Mouse (Mus musculus) heart, postnatal 10 days (tissue): ENCODE results near the gene Irf1. TPM values are rescaled to one million over a fixed set of nuclear protein-coding genes. Genes with fewer than 3 reads are reported as not detected.

ENCODE experiments used
- DNase-seq, 2 experiments: peaks; one replicate each; pipeline ENCODE4 v3.0.0; 2021
- intact Hi-C: fragments of 180-260 bp; cut with DNase I; formaldehyde crosslinking; loops from one replicate; pipeline ENCODE4 v1.15.1; 2025
- total RNA-seq, 2 experiments: library from RNA; stranded (reverse); gene quantifications; 2 replicates each; pipeline ENCODE4 v1.2.3; 2021

The Irf1 gene
- 10 to 100 TPM; 15.3 to 18.4 TPM for total RNA-seq

- DNase-seq: peak; percentile 94 to 95
- intact Hi-C loops: no loop called here
Measured at GRCm38 (mm10) chr11:53769760-53770124, at the start of gene Irf1. TSS of gene Irf1 (plus strand) at chr11:53770014.

GRCm38 (mm10) chr11:53720715-53721114, 49.1 kb upstream of the Irf1 start, which contains the start of gene Il5:
TSS of gene Il5 (plus strand) at chr11:53720794.
- DNase-seq: no peak
- intact Hi-C loops: no loop called here

GRCm38 (mm10) chr11:53731457-53731856, 38.4 kb upstream of the Irf1 start:
- intact Hi-C loops: no loop called here
- DNase-seq: no peak

- no peak for DNase-seq
- intact Hi-C loops: no loop called here
Measured at GRCm38 (mm10) chr11:53732244-53732643, 37.6 kb upstream of the Irf1 start.

- no peak for DNase-seq
- intact Hi-C loops: no loop called here
Measured at GRCm38 (mm10) chr11:53733824-53734223, 36.0 kb upstream of the Irf1 start.

- intact Hi-C loops: no loop called here
- DNase-seq: no peak
Measured at GRCm38 (mm10) chr11:53734431-53734830, 35.4 kb upstream of the Irf1 start.

DNA sequence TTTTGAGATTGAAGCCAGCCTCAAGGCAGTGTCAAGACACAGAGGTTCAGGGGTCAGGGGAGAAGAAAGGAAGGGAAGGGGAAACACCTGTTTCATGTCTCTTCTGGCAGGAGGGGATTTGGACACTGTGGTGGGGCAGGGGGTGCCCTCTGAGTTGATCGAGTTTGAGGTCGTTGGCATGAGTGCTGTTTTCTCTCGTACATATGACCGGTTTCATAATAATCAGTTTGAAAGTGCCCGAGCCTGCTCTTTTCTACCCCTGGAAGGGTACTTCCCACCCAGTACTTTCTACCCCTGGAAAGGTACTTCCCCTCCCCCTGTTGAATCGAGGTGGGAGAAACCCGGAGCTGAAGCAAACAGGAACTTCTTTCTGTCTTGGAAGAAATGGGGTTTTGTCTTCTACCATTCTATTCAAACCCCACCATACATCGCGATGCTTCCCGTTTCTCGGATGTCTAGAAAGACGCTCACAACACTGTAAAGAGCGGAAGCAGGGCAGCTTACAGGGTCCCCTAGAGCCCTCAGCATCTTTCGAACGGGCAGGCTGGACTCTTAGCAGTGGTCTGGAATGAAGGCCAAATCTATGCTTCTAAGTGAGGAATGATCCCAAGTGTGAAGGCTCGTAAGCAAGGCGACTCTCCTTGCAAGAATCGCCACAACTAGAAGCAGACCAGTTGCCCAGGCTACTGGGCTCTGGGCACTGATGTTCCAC, 34.7 kb upstream of the Irf1 start:
- intact Hi-C loops: no loop called here
- DNase-seq: no peak

DNA sequence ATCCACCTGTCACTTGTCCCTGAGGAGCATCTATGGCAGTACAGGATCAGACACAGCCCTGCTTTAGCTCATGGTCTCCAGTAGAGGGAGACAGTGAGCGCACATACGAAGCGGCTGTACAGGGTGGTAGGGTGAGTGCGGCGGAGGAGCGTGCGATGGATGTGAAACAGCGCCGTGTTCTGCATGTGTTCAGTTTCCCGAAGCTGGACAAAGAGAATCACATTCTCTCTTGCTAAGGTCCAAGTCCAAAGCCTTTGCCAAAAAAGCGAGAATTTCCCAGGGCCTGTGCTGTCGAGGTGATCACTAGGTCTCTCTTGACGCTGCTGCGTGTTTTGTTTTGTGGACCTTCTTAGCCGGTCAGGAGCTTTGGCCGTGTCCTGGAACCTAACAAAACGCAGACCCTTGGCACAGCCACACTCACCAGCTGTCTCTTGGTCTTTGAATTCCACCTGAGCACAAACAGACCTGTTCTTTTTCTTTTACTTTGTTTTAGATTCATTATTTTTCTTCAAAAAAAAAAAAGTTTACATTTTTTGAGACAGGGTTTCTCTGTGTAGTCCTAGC, 34.0 kb upstream of the Irf1 start:
- intact Hi-C loops: loop anchor here (2.0 kb wide), 1 partner anchor 265 kb away; the partner anchor contains the start of gene Gm9837
- peak; percentile 68 to 77 for DNase-seq

DNA sequence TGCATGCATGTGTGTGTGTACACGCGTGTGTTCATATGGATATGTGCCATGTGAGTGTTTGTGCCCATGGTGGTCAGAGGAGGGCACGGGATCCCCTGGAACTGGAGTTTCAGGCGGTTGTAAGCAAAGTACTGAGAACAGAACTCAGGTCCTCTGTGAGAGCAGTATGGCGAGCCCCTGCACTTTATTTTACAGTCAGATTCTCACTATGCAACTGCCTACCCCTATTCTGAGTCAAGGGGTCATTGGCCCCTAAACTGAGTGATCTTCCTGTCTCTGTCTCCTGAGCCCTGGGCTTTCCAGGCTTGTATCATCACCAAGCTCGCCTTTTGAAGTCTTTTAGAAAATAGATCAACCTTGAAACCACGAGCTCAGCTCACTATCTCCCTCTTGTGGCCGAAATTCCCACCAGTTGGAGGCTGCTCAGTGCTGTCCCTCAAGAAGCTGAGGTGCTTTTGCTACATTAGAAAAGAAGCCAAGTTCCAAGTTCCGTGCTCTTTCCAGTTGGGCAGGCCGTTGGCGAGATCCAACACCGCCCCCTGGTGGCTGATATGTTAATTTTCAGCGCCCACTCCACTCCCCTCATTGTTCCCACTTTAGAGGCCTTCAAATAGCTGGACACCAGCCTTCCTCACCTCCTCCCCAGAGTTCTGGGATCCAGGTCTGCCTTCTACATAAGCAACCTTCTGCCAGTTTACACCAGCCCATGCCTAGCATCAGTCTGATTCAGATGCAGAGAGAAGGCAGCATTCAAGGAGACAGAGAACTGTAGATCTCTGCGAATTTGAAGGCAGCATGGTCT, 32.8 kb upstream of the Irf1 start:
- peak; percentile 76 to 86 for DNase-seq
- intact Hi-C loops: loop anchor here (1.0 to 2.0 kb wide), 2 partner anchors 113 to 266 kb away; partner anchors contain the start of gene Gm9837

GRCm38 (mm10) chr11:53737573-53737946, 32.3 kb upstream of the Irf1 start:
- intact Hi-C loops: loop anchor here (1.0 to 2.0 kb wide), 2 partner anchors 113 to 267 kb away; partner anchors contain the start of gene Gm9837
- DNase-seq: peak; percentile 71 to 81

GRCm38 (mm10) chr11:53742353-53742752, 27.5 kb upstream of the Irf1 start:
- DNase-seq: peak; percentile 28 to 38
- intact Hi-C loops: loop anchor here (5.0 kb wide), 1 partner anchor 235 kb away; no protein-coding TSS in a partner anchor

DNA sequence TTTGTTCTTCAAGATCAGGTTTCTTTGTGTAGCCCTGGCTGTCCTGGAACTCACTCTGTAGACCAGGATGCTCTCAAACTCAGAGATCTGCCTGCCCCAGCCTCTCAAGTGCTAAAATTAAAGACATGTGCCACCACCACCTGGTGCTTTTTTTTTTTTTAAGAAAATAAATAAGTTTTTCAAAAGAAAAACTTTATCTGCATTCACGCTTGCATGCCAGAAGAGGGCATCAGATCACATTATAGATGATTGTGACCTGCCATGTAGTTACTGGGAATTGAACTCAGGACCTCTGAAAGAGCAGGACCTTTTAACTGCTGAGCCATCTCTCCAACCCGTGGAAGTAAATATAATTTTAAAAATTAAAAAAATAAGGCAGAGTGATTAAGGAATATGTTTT, 24.6 kb upstream of the Irf1 start:
- intact Hi-C loops: loop anchor here (5.0 kb wide), 1 partner anchor 517 kb away; no protein-coding TSS in a partner anchor

DNA sequence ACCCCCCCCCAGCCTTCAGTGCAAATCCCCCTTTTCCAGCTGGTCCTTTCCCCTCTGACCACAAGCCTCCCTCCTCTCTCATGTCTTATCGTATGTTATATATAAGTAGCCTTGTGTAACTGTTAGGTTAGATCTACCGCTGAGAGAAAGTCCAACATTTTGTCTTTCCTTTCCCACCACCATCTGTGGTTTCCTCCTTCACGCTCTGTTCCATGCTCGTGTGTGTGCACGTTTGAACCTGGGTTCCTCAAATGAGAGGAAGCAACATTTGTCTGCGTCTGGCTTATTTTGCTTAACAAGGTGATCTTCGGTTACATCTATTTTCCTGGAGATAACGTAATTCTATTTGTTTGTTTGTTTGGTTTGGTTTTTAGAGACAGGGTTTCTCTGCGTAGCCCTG, 21.8 kb upstream of the Irf1 start:
- DNase-seq: no peak
- intact Hi-C loops: loop anchor here (5.0 kb wide), 1 partner anchor 514 kb away; no protein-coding TSS in a partner anchor

More for the DNA sequence above, 24.6 kb upstream of the Irf1 start:
- DNase-seq: no peak

GRCm38 (mm10) chr11:53748614-53749013, 21.2 kb upstream of the Irf1 start:
- intact Hi-C loops: loop anchor here (5.0 kb wide), 1 partner anchor 514 kb away; no protein-coding TSS in a partner anchor
- no peak for DNase-seq

- intact Hi-C loops: loop anchor here (5.0 kb wide), 1 partner anchor 513 kb away; no protein-coding TSS in a partner anchor
- DNase-seq: no peak
Measured at GRCm38 (mm10) chr11:53749306-53749705, 20.5 kb upstream of the Irf1 start.

- intact Hi-C loops: loop anchor here (5.0 kb wide), 1 partner anchor 512 kb away; no protein-coding TSS in a partner anchor
- no peak for DNase-seq
Measured at GRCm38 (mm10) chr11:53749716-53750352, 20.0 kb upstream of the Irf1 start.

- no peak for DNase-seq
- intact Hi-C loops: no loop called here
Measured at GRCm38 (mm10) chr11:53755011-53755595, 14.7 kb upstream of the Irf1 start.

GRCm38 (mm10) chr11:53757612-53758011, 12.2 kb upstream of the Irf1 start:
- intact Hi-C loops: loop anchor here (1.0 kb wide), 1 partner anchor 93 kb away; no protein-coding TSS in a partner anchor
- DNase-seq: no peak

DNA sequence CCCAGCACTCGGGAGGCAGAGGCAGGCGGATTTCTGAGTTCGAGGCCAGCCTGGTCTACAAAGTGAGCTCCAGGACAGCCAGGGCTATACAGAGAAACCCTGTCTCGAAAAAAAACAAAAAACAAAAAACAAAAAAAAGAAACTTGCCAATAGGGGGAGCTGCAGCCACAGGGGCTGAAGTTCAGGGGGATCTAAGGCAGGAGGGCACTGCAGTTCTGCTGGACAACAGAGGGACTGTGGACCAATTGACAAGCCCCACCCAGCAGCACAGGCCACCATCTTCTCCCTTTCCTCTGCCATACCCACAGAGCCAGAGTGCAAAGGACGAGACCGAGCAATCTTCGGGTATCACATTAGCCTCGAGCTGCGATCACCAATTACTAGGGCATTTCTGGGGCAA, 11.8 kb upstream of the Irf1 start:
- intact Hi-C loops: loop anchor here (1.0 kb wide), 1 partner anchor 92 kb away; no protein-coding TSS in a partner anchor
- DNase-seq: peak in 1 of 2 experiments; percentile 47
